Mouse (Mus musculus): ENCODE data around the gene Lgr5. TPM values are rescaled to one million over a fixed set of nuclear protein-coding genes. Genes with fewer than 3 reads are reported as not detected.

Lgr5 gene
- polyA plus RNA-seq, 1 experiment = 1.5 TPM

DNA sequence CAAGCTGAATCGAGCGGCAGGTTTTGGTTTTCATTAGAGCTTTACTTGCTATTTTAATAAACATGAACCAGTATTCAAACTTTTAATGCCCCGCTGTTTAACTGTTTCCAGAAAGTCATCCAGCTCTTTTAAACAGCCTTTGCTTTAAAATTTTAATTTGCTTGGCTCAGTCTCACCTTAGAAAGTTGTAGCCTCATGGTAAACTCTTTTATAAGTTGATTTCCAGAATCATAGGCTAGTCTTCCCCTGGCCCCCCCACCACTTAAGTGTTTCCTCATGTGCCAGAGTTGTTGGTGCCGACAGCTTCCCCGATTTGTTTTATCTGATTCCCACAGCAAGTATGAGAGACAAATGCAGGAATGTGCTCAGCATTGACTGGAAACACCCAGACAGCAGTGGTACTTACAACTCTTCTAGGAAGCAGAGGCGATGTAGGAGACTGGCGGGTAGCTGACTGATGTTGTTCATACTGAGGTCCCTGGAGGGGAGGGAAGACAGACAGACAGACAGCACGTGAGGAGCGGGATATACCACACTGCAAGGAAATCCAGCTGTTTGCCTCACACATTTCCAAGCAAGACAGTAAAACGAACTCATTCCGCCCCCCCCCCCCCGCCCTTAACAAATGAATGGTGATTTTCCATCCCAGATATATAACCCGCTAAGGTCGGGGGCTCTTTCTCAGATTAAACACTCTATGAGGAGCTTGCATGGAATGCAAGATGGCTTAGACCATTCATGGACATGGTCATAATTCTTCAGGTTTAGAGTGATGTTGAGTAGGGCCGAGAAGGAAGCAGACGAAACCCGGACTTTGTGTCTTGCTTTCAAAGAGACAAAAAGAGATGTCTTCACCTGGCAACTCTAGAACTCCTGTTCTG is 67.1 kb downstream of the Lgr5 start:
- no peaks in the 10 kb centered on the region for H3K4me1 ChIP-seq (ENCODE audit: control insufficient read depth, insufficient read depth, low read length)
- no peak overlapping the region for H3K4me3 ChIP-seq (ENCODE audit: insufficient read depth, low read length)
- TF ChIP-seq POLR2A (IDR thresholded peaks at IDR 0.05; ENCODE audit: extremely low read depth, insufficient read depth, low read length) = no peak
- TF ChIP-seq CTCF (IDR thresholded peaks at IDR 0.05; ENCODE audit: extremely low read depth, insufficient read depth, low read length) = no peak
- H3K27ac ChIP-seq (ENCODE audit: insufficient read depth, low read length) = no peak overlapping the region

- no peaks in the 10 kb centered on the region for H3K4me1 ChIP-seq (ENCODE audit: control insufficient read depth, insufficient read depth, low read length)
- H3K4me3 ChIP-seq (ENCODE audit: insufficient read depth, low read length) = no peak overlapping the region
- H3K27ac ChIP-seq (ENCODE audit: insufficient read depth, low read length) = no peak overlapping the region
- no peak for TF ChIP-seq POLR2A (IDR thresholded peaks at IDR 0.05; ENCODE audit: extremely low read depth, insufficient read depth, low read length)
- TF ChIP-seq CTCF (IDR thresholded peaks at IDR 0.05; ENCODE audit: extremely low read depth, insufficient read depth, low read length) = no peak
Observed at GRCm38 (mm10) chr10:115518845-115519244, 68.7 kb downstream of the Lgr5 start.

- H3K27ac ChIP-seq (ENCODE audit: insufficient read depth, low read length) = no peak overlapping the region
- no peaks in the 10 kb centered on the region for H3K4me1 ChIP-seq (ENCODE audit: control insufficient read depth, insufficient read depth, low read length)
- no peak overlapping the region for H3K4me3 ChIP-seq (ENCODE audit: insufficient read depth, low read length)
- TF ChIP-seq POLR2A (IDR thresholded peaks at IDR 0.05; ENCODE audit: extremely low read depth, insufficient read depth, low read length) (no peak), CTCF (IDR thresholded peaks at IDR 0.05; ENCODE audit: extremely low read depth, insufficient read depth, low read length) (no peak)
Observed at GRCm38 (mm10) chr10:115515503-115515902, 72.1 kb downstream of the Lgr5 start.

DNA sequence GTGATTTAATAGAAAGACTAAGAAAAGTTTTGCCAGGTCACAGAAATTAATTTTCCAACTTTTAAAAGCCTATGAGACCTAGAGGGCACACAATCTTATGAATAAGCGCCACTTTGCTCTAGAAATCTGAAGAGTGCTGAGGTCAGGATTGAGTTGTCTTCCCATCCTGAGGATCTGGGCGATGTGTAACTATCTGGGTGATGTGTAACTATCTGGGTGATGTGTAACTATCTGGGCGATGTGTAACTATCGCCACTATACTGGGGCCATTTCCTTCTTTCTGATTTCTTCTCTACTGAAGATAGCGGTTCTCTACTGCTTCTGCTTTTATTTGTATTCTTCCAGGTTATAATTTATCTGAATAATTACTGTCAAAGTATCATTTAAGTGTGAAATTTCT is 76.6 kb downstream of the Lgr5 start:
- Histone ChIP-seq H3K4me1 (ENCODE audit: control insufficient read depth, insufficient read depth, low read length) (no peaks in the 10 kb centered on the region), H3K27ac (ENCODE audit: insufficient read depth, low read length) (no peak overlapping the region), H3K4me3 (ENCODE audit: insufficient read depth, low read length) (no peak overlapping the region)
- TF ChIP-seq POLR2A (IDR thresholded peaks at IDR 0.05; ENCODE audit: extremely low read depth, insufficient read depth, low read length) (no peak), CTCF (IDR thresholded peaks at IDR 0.05; ENCODE audit: extremely low read depth, insufficient read depth, low read length) (no peak)

- Histone ChIP-seq H3K4me1 (ENCODE audit: control insufficient read depth, insufficient read depth, low read length) (no peaks in the 10 kb centered on the region), H3K27ac (ENCODE audit: insufficient read depth, low read length) (no peak overlapping the region), H3K4me3 (ENCODE audit: insufficient read depth, low read length) (no peak overlapping the region)
- TF ChIP-seq CTCF (IDR thresholded peaks at IDR 0.05; ENCODE audit: extremely low read depth, insufficient read depth, low read length) = no peak
- TF ChIP-seq POLR2A (IDR thresholded peaks at IDR 0.05; ENCODE audit: extremely low read depth, insufficient read depth, low read length) = no peak
Observed at GRCm38 (mm10) chr10:115505631-115506239, 81.8 kb downstream of the Lgr5 start.

DNA sequence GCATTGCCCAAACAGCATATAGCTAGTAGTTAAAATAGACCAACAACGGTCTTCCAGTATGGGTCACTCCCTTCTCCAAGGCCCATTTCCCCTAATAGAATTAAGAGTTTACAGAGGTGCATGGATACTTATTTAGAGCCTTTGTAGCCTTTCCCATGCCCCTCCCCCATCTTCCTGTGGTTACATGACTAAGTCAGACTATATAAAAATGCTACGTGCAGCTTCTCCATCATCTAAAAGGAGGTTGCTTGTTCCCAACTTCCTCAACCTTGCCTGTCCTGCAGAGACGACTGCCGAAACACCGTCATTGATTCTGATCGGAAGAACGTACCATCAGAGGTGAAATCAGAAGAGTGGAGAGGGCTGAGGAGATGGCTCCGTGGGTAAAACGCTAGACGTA is 82.4 kb downstream of the Lgr5 start:
- Histone ChIP-seq H3K4me1 (ENCODE audit: control insufficient read depth, insufficient read depth, low read length) (no peaks in the 10 kb centered on the region), H3K27ac (ENCODE audit: insufficient read depth, low read length) (no peak overlapping the region), H3K4me3 (ENCODE audit: insufficient read depth, low read length) (no peak overlapping the region)
- TF ChIP-seq POLR2A (IDR thresholded peaks at IDR 0.05; ENCODE audit: extremely low read depth, insufficient read depth, low read length) (no peak), CTCF (IDR thresholded peaks at IDR 0.05; ENCODE audit: extremely low read depth, insufficient read depth, low read length) (no peak)

GRCm38 (mm10) chr10:115493778-115494141 is 93.8 kb downstream of the Lgr5 start:
- TF ChIP-seq POLR2A (IDR thresholded peaks at IDR 0.05; ENCODE audit: extremely low read depth, insufficient read depth, low read length) = no peak
- TF ChIP-seq CTCF (IDR thresholded peaks at IDR 0.05; ENCODE audit: extremely low read depth, insufficient read depth, low read length) = no peak
- H3K4me3 ChIP-seq (ENCODE audit: insufficient read depth, low read length) = no peak overlapping the region
- no peaks in the 10 kb centered on the region for H3K4me1 ChIP-seq (ENCODE audit: control insufficient read depth, insufficient read depth, low read length)
- no peak overlapping the region for H3K27ac ChIP-seq (ENCODE audit: insufficient read depth, low read length)

DNA sequence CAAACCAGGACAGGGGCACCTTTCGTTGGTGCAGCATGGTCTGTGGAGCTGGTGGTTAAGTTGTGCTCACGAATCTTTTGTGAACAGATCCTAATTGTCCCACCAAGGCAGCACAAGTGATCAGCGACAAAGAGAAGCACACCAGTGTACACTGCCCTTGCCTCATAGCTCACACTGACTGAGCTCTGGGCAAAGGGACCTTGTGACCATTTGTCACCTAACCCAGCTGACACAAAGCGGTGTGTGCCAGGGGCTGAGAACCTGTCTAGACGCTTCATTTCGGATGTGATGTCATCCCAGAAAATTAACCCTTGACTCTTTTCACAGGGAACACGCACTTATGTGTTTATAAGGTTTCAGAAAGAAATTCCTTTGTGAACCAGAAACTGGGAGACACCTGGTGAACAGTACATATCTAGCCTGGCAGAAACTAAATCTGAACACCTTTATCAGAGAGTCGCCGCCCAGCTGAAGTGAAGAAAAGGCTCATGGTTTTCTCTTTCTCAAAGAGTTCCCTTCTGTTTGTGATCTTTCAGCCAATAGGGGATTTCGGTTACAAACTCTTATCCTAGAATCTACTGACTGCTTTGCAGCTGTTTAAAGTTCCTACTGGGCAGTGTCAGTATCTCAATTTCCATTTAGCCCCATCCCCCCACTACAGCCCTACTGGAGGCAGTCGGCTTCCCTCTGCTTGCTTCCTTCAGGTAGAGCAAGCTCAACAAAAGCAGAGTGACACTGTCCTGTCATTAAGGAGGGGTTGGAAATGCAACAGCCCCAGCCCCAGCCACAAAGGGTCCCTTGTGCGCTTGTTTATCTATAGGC is 94.4 kb downstream of the Lgr5 start:
- no peak overlapping the region for H3K4me3 ChIP-seq (ENCODE audit: insufficient read depth, low read length)
- TF ChIP-seq POLR2A (IDR thresholded peaks at IDR 0.05; ENCODE audit: extremely low read depth, insufficient read depth, low read length) (no peak), CTCF (IDR thresholded peaks at IDR 0.05; ENCODE audit: extremely low read depth, insufficient read depth, low read length) (no peak)
- H3K4me1 ChIP-seq (ENCODE audit: control insufficient read depth, insufficient read depth, low read length) = no peaks in the 10 kb centered on the region
- no peak overlapping the region for H3K27ac ChIP-seq (ENCODE audit: insufficient read depth, low read length)

GRCm38 (mm10) chr10:115491803-115492510 is 95.6 kb downstream of the Lgr5 start:
- TF ChIP-seq CTCF (IDR thresholded peaks at IDR 0.05; ENCODE audit: extremely low read depth, insufficient read depth, low read length) (no peak), POLR2A (IDR thresholded peaks at IDR 0.05; ENCODE audit: extremely low read depth, insufficient read depth, low read length) (no peak)
- H3K27ac ChIP-seq (ENCODE audit: insufficient read depth, low read length) = no peak overlapping the region

More at GRCm38 (mm10) chr10:115491803-115492510, 95.6 kb downstream of the Lgr5 start:
- H3K4me1 ChIP-seq (ENCODE audit: control insufficient read depth, insufficient read depth, low read length) = no peaks in the 10 kb centered on the region
- H3K4me3 ChIP-seq (ENCODE audit: insufficient read depth, low read length) = no peak overlapping the region
